Mouse (Mus musculus): ENCODE data around the gene Ap3b2. TPM values are rescaled to one million over a fixed set of nuclear protein-coding genes. Genes with fewer than 3 reads are reported as not detected.

Gene Ap3b2
- 0.44 TPM for polyA plus RNA-seq (2014; fragmentation: Illumina TruSeq; extraction: RNeasy Lipid Tissue Mini Kit (QIAGEN cat#74804); ENCODE audit: low read depth, low replicate concordance)

DNA sequence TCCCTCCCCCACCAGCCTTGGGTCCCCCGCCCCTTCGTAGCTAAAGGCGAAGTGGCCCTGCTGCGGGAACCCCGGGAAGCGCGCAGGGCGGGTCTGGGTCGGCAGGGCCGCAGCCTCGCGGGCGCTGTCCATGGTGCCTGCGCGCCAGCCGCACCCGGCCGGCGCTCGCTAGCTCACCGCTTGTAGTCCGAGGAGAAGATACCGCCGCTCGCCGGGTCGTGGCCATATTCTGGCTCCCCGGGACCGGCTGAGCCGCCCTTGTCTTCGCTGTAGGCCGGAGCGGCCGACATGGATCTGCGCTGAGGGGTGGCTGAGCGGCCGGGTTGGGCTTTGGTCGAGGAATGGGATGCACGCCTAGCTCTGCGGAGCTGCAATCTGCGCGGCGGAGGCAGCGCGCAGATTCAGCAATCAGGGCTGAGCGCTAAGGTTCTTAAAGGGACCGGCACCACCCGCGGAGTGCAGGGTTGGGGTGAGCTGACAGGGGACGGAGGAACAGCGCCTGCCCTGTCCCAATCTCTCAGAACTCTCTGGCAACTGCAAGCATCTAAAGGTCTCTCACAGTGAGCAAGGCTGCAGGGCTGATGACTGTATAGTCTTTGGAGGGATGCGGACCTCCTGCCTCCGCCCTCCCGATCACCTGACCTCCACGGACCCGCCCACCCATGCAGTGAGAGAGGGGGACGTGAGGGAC lies at the start of gene Ap3b2:
TSS of gene Ap3b2 (minus strand) at position 595 of the 691 bp plus-strand sequence.

DNA sequence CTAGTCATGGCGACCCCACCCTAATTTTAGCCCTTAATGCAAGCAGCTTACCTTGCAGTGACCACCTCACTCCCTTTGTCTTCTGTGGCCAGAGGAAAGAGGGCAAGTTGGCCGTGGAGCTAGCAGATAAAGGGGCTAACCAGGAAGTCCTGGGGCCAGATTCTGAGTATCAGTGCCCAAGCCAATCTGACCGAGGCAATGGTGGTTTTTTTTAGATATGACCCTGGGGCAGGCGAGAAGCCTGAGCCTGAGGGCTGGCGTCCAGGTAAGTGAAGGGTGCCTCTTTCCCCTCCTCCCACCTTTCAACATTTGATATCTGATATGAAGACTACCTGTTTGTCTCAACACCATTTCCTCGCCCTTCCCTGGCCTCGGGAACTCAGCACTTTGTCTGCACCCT lies 4.5 kb upstream of the Ap3b2 start, which contains the start of gene BC048679:
TSS of gene BC048679 (minus strand) at position 101 of the 400 bp plus-strand sequence.

DNA sequence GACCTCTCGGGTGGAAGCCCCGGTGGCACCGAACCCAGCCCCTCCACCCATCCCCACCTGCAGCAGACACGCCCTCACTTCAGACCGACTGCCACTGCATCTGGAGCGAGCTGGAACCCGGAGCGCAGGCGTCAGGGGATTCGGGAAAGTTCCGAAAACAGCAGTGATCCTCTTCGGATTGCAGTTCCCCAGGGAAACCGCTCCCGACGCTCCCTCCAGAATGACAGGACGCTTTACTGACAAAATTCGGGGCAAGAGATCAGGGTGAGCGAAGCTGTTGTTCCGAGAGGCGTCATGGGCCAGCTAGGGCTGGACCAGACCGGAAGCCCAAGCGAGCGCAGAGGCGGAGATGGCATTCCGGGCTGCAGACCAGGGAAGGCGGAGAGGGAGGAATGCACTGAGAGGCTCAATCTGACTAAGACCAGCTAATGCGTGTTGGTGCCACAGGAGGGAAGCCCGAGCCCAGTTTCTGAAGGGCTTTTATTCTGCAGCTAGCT lies 38.5 kb downstream of the Ap3b2 start, which contains the start of gene Cpeb1:
TSS of gene Cpeb1 (minus strand) at position 311 of the 497 bp plus-strand sequence.

Other genes starting within 250 kb of the Ap3b2 start
- gene Rps17, start 148.7 kb downstream of the Ap3b2 start, polyA plus RNA-seq (2014; fragmentation: Illumina TruSeq; extraction: RNeasy Lipid Tissue Mini Kit (QIAGEN cat#74804); ENCODE audit: low read depth, low replicate concordance), result 327 TPM
- 13.2 TPM for gene Cpeb1, start 38.5 kb downstream of the Ap3b2 start, polyA plus RNA-seq (2014; fragmentation: Illumina TruSeq; extraction: RNeasy Lipid Tissue Mini Kit (QIAGEN cat#74804); ENCODE audit: low read depth, low replicate concordance)
- gene BC048679, start 4.4 kb upstream of the Ap3b2 start, polyA plus RNA-seq (2014; fragmentation: Illumina TruSeq; extraction: RNeasy Lipid Tissue Mini Kit (QIAGEN cat#74804); ENCODE audit: low read depth, low replicate concordance), result not detected
- gene Fsd2, start 73.0 kb upstream of the Ap3b2 start, polyA plus RNA-seq (2014; fragmentation: Illumina TruSeq; extraction: RNeasy Lipid Tissue Mini Kit (QIAGEN cat#74804); ENCODE audit: low read depth, low replicate concordance), result 0.16 TPM
- gene Whamm, start 77.3 kb upstream of the Ap3b2 start, polyA plus RNA-seq (2014; fragmentation: Illumina TruSeq; extraction: RNeasy Lipid Tissue Mini Kit (QIAGEN cat#74804); ENCODE audit: low read depth, low replicate concordance), result 10.4 TPM
- 15.6 TPM for gene Homer2, start 213.6 kb upstream of the Ap3b2 start, polyA plus RNA-seq (2014; fragmentation: Illumina TruSeq; extraction: RNeasy Lipid Tissue Mini Kit (QIAGEN cat#74804); ENCODE audit: low read depth, low replicate concordance)